Mouse (Mus musculus): ENCODE data around the gene Tmem178b.

The Tmem178b gene

DNA sequence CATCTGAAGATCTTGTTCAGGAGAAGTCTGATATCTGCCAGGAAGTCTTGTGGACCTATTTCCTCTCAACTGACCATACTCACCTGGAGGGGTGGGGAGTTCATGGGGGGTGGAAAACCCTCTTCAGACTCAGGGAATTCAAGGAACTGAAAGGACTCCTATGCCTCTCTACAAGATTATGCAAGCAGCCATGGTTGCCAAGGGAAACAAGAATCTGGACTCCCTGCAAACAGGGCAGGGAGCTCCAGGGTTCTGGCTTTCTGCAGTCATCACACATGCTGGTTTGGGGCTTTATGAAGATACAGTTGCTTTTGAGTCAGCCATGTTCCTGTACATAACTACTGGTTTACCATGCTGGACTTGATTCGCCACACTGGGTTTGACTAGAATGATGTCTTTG lies 390.6 kb downstream of the Tmem178b start:
- in situ Hi-C loops (cut with MboI, MseI) = no loop called here

DNA sequence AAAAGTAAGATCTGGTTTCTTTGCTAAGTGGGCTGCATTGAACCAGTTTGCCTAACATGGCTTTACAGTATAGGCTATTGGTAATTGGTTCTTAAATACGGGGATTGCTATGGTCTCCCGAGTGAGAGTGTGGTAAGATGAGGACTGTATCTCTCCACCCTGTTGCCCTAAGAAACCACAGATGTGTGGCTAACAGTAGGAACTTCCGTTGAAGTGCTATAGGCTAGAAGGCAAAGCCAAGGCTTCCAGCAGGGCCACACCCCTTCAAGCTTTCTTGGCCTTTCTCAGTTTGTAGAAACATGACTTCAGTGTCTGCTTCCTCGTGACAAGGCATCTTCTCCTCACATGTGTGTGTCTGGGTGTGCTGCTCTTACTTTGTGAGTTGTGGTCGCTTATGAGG lies 427.6 kb downstream of the Tmem178b start:
- in situ Hi-C loops (cut with MboI, MseI) = no loop called here

DNA sequence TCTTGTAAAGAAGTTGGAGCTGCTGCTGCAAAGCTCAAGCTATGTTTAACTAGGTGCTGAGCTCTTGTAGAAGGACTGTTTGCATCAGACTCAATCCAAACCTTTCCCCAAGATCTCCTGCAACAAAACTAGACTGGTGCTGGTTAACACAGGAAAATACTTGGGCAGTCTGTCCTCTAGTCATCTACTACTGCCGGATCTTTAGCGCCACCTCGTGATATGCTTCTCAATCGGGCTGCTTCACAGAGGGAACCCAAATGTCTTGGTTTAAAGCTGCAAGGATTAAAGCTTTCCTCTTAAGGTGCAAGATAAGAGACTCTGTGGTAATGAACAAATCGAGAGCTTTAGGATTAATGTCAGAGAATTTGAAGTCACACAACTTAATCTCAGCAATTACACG lies 430.3 kb downstream of the Tmem178b start:
- in situ Hi-C loops (cut with MboI, MseI) = no loop called here

Data from T-helper 1 cell (primary cell).